Mouse (Mus musculus) forebrain, embryonic 11.5 days (tissue): ENCODE data around the gene Cideb. TPM values are rescaled to one million over a fixed set of nuclear protein-coding genes. Genes with fewer than 3 reads are reported as not detected.

ENCODE experiments used
- ATAC-seq: fragments of 200-750 bp; cut with Nextera tagmentation; replicated peaks from 2 replicates; pipeline ENCODE4 v1.8.0; 2017; ENCODE audit warnings: moderate TSS enrichment; ENCODE audit not compliant: low FRiP score
- DNase-seq: peaks from one replicate; pipeline ENCODE4 v3.0.0-alpha.2; 2017; ENCODE audit warnings: low spot score
- H3K27ac ChIP-seq: fragments of 300-500 bp; sonication (generic); 2 replicates; pipeline ENCODE4 v1.5.1; 2014; ENCODE audit warnings: low read depth, low read length
- H3K27me3 ChIP-seq: fragments of 300-500 bp; sonication (generic); 2 replicates; pipeline ENCODE4 v1.6.1; 2014; ENCODE audit warnings: mild to moderate bottlenecking, low read length, mixed read lengths; ENCODE audit not compliant: control insufficient read depth, insufficient read depth
- H3K36me3 ChIP-seq: fragments of 300-500 bp; sonication (generic); 2 replicates; pipeline ENCODE4 v1.6.1; 2014; ENCODE audit warnings: mild to moderate bottlenecking, low read length, moderate library complexity, mixed read lengths; ENCODE audit not compliant: control insufficient read depth, insufficient read depth
- H3K4me1 ChIP-seq: fragments of 300-500 bp; sonication (generic); replicated peaks from 2 replicates; pipeline ENCODE4 v1.6.1; 2014; ENCODE audit warnings: low read length, mixed read lengths; ENCODE audit not compliant: control insufficient read depth, insufficient read depth
- H3K4me2 ChIP-seq: fragments of 300-500 bp; sonication (generic); 2 replicates; pipeline ENCODE4 v1.6.1; 2014; ENCODE audit warnings: low read depth, mild to moderate bottlenecking, low read length, moderate library complexity, mixed read lengths; ENCODE audit not compliant: severe bottlenecking
- H3K4me3 ChIP-seq: fragments of 300-500 bp; sonication (generic); 2 replicates; pipeline ENCODE4 v1.5.1; 2014; ENCODE audit warnings: low read depth, low read length
- H3K9ac ChIP-seq: fragments of 300-500 bp; sonication (generic); 2 replicates; pipeline ENCODE4 v1.6.1; 2014; ENCODE audit warnings: low read length
- H3K9me3 ChIP-seq: fragments of 300-500 bp; sonication (generic); 2 replicates; pipeline ENCODE4 v1.6.1; 2016; ENCODE audit warnings: low read length, mixed read lengths; ENCODE audit not compliant: control insufficient read depth
- WGBS: fragments of 180-500 bp; shearing (Covaris S2); extraction: QIAGEN DNeasy Blood & Tissue Kit; methylation state at CpG from one replicate; pipeline ENCODE4 v1.1.7; 2014; 5-methylcytosine and 5-hydroxymethylcytosine counted together
- polyA plus RNA-seq: library from polyadenylated mRNA; unstranded; fragments of >200 nt; fragmentation: Nextera tagmentation; extraction: Ambion mirVana; gene quantifications from 2 replicates; pipeline ENCODE4 v1.2.1, GENCODE M21; 2014

Gene Cideb
- polyA plus RNA-seq, result not detected in 2 replicates

DNA sequence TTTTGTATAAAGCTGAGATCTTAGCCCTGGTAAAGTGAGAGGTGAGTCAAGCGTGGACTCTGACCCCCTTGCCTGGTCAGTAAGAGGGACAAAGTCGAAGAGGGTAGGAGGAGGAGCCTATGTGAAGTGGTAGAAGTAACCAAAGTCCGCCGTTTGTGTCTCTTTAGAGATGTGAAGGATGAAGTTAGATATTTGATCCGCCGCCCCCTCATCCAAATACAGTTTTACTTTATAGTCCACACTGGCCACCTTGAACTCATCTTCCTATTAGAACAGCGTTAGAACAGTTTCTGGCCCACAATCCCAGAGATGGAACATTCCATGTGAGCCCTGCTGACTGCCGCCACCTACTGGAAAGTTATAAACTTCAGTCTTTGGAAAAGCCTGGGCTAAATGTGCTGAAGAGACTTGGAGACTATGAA, at the start of gene Cideb:
Cideb (minus strand) TSS at position 96 of the 422 bp plus-strand sequence.
- 22% methylated on average over 8 of the region's 8 CpGs for WGBS
- DNase-seq (peak; percentile 65), ATAC-seq (no peak)

GRCm38 (mm10) chr14:55795380-55796163, 37.3 kb upstream of the Cideb start:
- no peak overlapping the region for H3K4me3 ChIP-seq
- H3K27ac ChIP-seq, result no peak overlapping the region
- H3K4me1 ChIP-seq, result no peaks in the 10 kb centered on the region
- no peak overlapping the region for H3K9ac ChIP-seq
- no peaks in the 10 kb centered on the region for H3K36me3 ChIP-seq
- 88% methylated on average over 15 of the region's 15 CpGs for WGBS
- DNase-seq (no peak), ATAC-seq (no peak)
- H3K27me3 ChIP-seq, result no peaks in the 10 kb centered on the region
- no peaks in the 10 kb centered on the region for H3K9me3 ChIP-seq
- no peak overlapping the region for H3K4me2 ChIP-seq

More for the DNA sequence above, at the start of gene Cideb:
- Histone ChIP-seq H3K36me3 (peaks cover 9% of the 10 kb centered on the region; the same call in 1 of the 2 replicates), H3K27ac (no peak within 1 kb of the TSS), H3K4me2 (peak within 1 kb of the TSS; percentile 1; the same call in 1 of the 2 replicates), H3K4me1 (peaks cover 6% of the 10 kb centered on the region; the same call in 1 of the 2 replicates), H3K9me3 (no peaks in the 10 kb centered on the region), H3K27me3 (peaks cover 26% of the 10 kb centered on the region), H3K9ac (no peak within 1 kb of the TSS), H3K4me3 (no peak within 1 kb of the TSS)

DNA sequence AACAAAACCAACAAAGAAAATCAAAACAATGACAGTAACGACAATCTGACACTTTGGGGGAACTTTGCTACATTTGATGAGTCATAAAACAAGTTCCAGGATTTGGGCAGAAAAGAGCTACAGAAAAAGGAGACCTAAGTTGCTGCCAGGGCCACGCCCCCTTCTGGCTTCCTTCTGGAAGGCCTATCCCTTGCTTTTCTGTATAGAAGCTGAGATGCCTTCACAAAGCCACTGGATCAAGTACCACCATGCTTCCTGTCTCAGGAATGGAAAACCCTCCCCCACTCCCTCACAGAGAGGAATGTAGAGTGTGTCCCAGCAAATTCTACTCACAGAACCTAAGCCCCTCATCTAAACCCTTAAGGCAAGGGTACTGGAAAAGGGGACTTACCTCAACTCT, 35.7 kb upstream of the Cideb start:
- Histone ChIP-seq H3K27ac (no peak overlapping the region), H3K9me3 (no peaks in the 10 kb centered on the region), H3K36me3 (no peaks in the 10 kb centered on the region), H3K9ac (no peak overlapping the region), H3K4me3 (no peak overlapping the region), H3K27me3 (peaks cover 7% of the 10 kb centered on the region; the same call in 1 of the 2 replicates), H3K4me2 (no peak overlapping the region), H3K4me1 (no peaks in the 10 kb centered on the region)
- 71% methylated on average over 2 of the region's 2 CpGs for WGBS
- ATAC-seq (no peak), DNase-seq (no peak)

DNA sequence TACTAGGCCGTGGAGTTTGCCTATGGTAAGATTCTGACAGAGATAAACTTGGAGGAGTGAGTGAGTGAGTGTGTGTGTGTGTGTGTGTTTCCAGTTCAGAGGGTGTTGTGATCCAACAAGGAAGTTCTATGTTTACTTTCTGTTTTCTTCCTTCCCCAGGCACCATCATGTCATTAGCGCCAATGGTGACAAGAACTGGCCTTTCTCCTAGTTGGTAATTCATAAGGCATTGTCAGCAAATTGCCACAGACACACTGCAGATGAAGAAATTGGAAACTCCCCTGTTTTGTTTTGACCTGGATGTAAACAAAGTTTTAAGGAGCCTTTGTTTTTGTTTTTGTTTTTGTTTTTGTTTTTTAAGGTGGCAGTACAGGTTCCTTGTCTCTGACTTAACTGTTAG, 35.2 kb upstream of the Cideb start:
- H3K4me3 ChIP-seq, result no peak overlapping the region
- H3K27ac ChIP-seq, result no peak overlapping the region
- H3K4me2 ChIP-seq, result no peak overlapping the region
- H3K36me3 ChIP-seq, result no peaks in the 10 kb centered on the region
- no peak overlapping the region for H3K9ac ChIP-seq
- no peaks in the 10 kb centered on the region for H3K9me3 ChIP-seq
- peaks cover under 1% of the 10 kb centered on the region; the same call in 1 of the 2 replicates for H3K4me1 ChIP-seq
- no peak for ATAC-seq
- DNase-seq, result no peak
- H3K27me3 ChIP-seq, result peaks cover 12% of the 10 kb centered on the region
- 74% methylated on average over 2 of the region's 2 CpGs for WGBS

DNA sequence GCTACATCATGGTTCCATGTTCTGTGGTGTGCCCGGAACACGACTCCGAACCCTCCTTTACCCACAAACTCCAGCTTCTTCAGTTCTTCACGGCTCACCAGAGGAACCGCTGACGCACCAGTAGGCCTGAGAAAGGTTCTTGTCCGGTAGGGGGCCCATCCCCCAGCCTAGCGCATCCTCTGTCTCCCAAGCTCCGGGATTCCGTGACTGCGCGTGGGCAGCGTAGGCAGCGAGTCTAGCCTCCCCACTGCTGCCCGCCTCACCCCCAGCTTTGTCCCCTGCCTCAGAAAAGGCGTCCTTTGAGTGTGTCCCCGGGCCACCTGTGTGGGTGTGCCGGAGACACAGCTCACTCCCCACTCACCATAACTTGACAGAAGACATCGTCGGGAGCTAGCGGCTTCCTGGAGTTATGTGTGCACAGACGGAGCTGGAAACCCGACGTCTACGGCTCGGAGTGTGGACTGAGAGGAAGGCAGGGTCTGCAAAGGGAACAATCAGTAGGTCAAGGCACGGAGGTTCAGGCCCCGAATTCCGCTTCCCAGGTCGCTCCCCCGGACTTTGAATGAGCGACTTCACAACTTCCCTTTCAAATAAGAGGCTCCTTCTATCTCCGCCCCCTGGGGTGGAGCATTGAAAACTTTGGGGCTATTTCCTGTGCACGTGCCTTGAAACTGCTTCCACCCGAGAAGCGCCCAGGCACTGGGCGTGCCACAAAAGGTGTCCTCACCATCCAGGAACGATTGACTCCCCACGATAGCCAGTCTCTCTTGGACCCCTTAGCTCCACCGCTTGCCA, 30.2 kb upstream of the Cideb start, which contains the start of gene Ripk3:
Ripk3 (minus strand) TSS at position 610 of the 795 bp plus-strand sequence.
- Histone ChIP-seq H3K4me3 (peak within 1 kb of the TSS; percentile 18; the same call in 1 of the 2 replicates), H3K9ac (peak within 1 kb of the TSS; percentile 43), H3K36me3 (no peaks in the 10 kb centered on the region), H3K9me3 (no peaks in the 10 kb centered on the region), H3K27me3 (peaks cover 51% of the 10 kb centered on the region), H3K4me2 (peak within 1 kb of the TSS; percentile 38), H3K27ac (no peak within 1 kb of the TSS), H3K4me1 (peaks cover 5% of the 10 kb centered on the region; the same call in 1 of the 2 replicates)
- DNase-seq, result no peak
- 4% methylated on average over 40 of the region's 40 CpGs for WGBS
- no peak for ATAC-seq

DNA sequence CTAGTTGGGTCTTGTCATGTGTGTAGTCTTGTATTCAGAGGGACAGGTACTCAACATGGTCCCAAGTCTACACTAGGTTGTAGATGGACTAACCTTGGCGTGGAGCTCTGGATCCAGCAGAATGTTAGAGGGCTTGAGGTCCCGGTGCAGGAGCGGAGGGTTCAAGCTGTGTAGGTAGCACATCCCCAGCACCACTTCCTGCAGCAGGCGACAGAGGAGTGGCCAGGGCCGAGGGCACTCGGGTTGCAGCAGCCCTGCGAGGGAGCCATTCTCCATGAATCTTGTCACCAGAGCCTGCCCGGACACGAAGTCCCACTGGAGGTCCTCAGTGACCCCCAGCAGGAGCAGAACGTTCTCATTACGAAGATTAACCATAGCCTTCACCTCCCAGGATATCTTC, 29.5 kb upstream of the Cideb start:
- DNase-seq (no peak), ATAC-seq (no peak)
- Histone ChIP-seq H3K4me1 (peaks cover 5% of the 10 kb centered on the region; the same call in 1 of the 2 replicates), H3K9ac (no peak overlapping the region), H3K4me3 (no peak overlapping the region), H3K4me2 (no peak overlapping the region), H3K27me3 (peaks cover 56% of the 10 kb centered on the region), H3K27ac (no peak overlapping the region), H3K9me3 (no peaks in the 10 kb centered on the region), H3K36me3 (no peaks in the 10 kb centered on the region)
- WGBS, result 34% methylated on average over 11 of the region's 11 CpGs

DNA sequence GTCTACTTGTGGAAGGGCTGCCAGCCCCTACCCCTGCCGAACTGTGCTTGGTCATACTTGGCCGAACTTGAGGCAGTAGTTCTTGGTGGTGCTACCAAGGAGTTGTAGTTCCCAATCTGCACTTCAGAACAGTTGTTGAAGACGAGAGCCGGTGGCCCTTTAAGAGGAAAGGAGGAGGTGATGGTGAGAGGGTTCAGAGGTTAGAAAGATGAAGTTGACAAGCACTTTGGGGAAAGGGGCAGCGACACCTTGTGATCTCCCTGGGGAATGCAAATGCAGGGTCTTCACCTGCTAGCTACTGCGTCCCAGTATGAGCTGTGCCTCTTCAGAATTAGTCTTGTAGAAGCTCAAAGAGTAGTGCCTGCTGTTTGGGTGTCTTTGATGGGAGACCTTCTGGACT, 26.9 kb upstream of the Cideb start:
- no peak overlapping the region for H3K27ac ChIP-seq
- H3K4me2 ChIP-seq, result no peak overlapping the region
- 27% methylated on average over 6 of the region's 6 CpGs for WGBS
- H3K4me3 ChIP-seq, result no peak overlapping the region
- H3K4me1 ChIP-seq, result peaks cover 5% of the 10 kb centered on the region; the same call in 1 of the 2 replicates
- peaks cover 66% of the 10 kb centered on the region for H3K27me3 ChIP-seq
- DNase-seq, result no peak
- no peaks in the 10 kb centered on the region for H3K9me3 ChIP-seq
- no peak overlapping the region for H3K9ac ChIP-seq
- H3K36me3 ChIP-seq, result no peaks in the 10 kb centered on the region
- ATAC-seq, result no peak

DNA sequence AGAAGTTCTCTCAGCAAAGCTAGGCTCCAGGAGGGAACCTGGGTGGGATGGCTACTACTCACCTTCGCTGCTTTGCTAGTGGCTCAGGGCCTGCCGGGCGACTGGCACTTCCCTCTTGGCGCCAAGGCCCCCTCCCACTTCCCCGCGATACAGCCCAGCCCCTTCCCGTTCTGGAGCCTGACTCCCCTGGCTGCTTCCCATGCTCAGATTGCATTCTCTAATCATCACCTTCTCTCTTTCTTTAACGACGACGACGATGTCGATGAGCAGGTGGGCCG, 25.6 kb upstream of the Cideb start, which contains the start of gene Adcy4:
Adcy4 (minus strand) TSS at position 138 of the 278 bp plus-strand sequence.
- no peak for ATAC-seq
- H3K9ac ChIP-seq, result peak within 1 kb of the TSS; percentile 14; the same call in 1 of the 2 replicates

More for the DNA sequence above, 25.6 kb upstream of the Cideb start, which contains the start of gene Adcy4:
- WGBS, result 5% methylated on average over 13 of the region's 13 CpGs
- Histone ChIP-seq H3K27ac (no peak within 1 kb of the TSS), H3K27me3 (peaks cover 58% of the 10 kb centered on the region), H3K9me3 (no peaks in the 10 kb centered on the region), H3K4me1 (peaks cover 5% of the 10 kb centered on the region; the same call in 1 of the 2 replicates), H3K4me3 (peak within 1 kb of the TSS; percentile 17; the same call in 1 of the 2 replicates), H3K36me3 (no peaks in the 10 kb centered on the region), H3K4me2 (peak within 1 kb of the TSS; percentile 36)
- DNase-seq, result no peak
